8 mouse cellular contexts compared by ENCODE assay signal in genomic region chr2:165818985-165819948, GRCm38 (mm10).
DNase-seq lines count a peak whose midpoint lies in the region; ATAC-seq and TF ChIP-seq lines count a peak whose summit lies in the region.

No protein-coding gene starts in this region.

- no peaks in the 10 kb centered on the region for H3K9me3 ChIP-seq in E14TG2a.4 (ENCODE audit: low read length)
- H3K9me3 ChIP-seq in heart, embryonic 15.5 days (replicated peaks): no peaks in the 10 kb centered on the region
- no peaks in the 10 kb centered on the region for H3K9me3 ChIP-seq in liver, embryonic 12.5 days (replicated peaks)

- no peak for TF ChIP-seq POLR2A in brain, embryonic 14.5 days (IDR thresholded peaks at IDR 0.05; ENCODE audit: borderline replicate concordance, extremely low read depth, insufficient read depth, insufficient read length, poor library complexity, severe bottlenecking)

- DNase-seq in brain, embryonic 14.5 days (ENCODE audit: low read depth): peak; percentile 75
- DNase-seq in kidney, postnatal 10 days: peak; percentile 74
- peak; percentile 75 for DNase-seq in neural tube, embryonic 10.5 days (ENCODE audit: extremely low spot score, low spot score)
- peak; percentile 64 for DNase-seq in testis, postnatal 10 days (ENCODE audit: low spot score)

- no peak overlapping the region for H3K4me2 ChIP-seq in heart, embryonic 15.5 days
- no peak overlapping the region for H3K4me2 ChIP-seq in liver, embryonic 12.5 days

- no peak overlapping the region for H3K9ac ChIP-seq in heart, embryonic 15.5 days
- no peak overlapping the region for H3K9ac ChIP-seq in liver, embryonic 12.5 days

- 76% methylated on average over 10 of the region's 10 CpGs for WGBS in heart, embryonic 15.5 days
- WGBS in liver, embryonic 12.5 days (ENCODE audit: insufficient replicate concordance): 70% methylated on average over 10 of the region's 10 CpGs

- H3K36me3 ChIP-seq in E14TG2a.4 (ENCODE audit: insufficient read depth, low read length): peaks cover 99% of the 10 kb centered on the region
- H3K36me3 ChIP-seq in heart, embryonic 15.5 days: peaks cover 41% of the 10 kb centered on the region
- H3K36me3 ChIP-seq in liver, embryonic 12.5 days: peaks cover 100% of the 10 kb centered on the region

- 0 out of 2 replicates have a peak overlapping the region, but pooled peaks have one; percentile 17 for H3K4me3 ChIP-seq in E14TG2a.4 (replicated peaks; ENCODE audit: low read length)
- no peak overlapping the region for H3K4me3 ChIP-seq in heart, embryonic 15.5 days
- H3K4me3 ChIP-seq in liver, embryonic 12.5 days: no peak overlapping the region

- TF ChIP-seq CTCF in E14TG2a.4 (conservative IDR thresholded peaks at IDR 0.05; ENCODE audit: low read length): peak; percentile 80
- peak; percentile 82 for TF ChIP-seq CTCF in brain, embryonic 14.5 days (IDR thresholded peaks at IDR 0.05; ENCODE audit: borderline replicate concordance, extremely low read depth, insufficient read depth, insufficient read length)

- H3K4me1 ChIP-seq in E14TG2a.4 (replicated peaks; ENCODE audit: low read depth, low read length): peaks cover 96% of the 10 kb centered on the region
- peaks cover 51% of the 10 kb centered on the region for H3K4me1 ChIP-seq in heart, embryonic 15.5 days (replicated peaks)
- no peaks in the 10 kb centered on the region for H3K4me1 ChIP-seq in liver, embryonic 12.5 days

- peak; percentile 86 for ATAC-seq in erythroblast, adult 5-6 weeks (replicated peaks; ENCODE audit: low FRiP score, poor library complexity, severe bottlenecking)
- peak; percentile 23 for ATAC-seq in heart, embryonic 15.5 days (replicated peaks; ENCODE audit: insufficient number of reproducible peaks, insufficient read depth, low FRiP score, low read depth)
- ATAC-seq in liver, embryonic 12.5 days: peak; percentile 68

- no peaks in the 10 kb centered on the region for H3K27me3 ChIP-seq in E14TG2a.4 (ENCODE audit: insufficient read depth, low read length)
- H3K27me3 ChIP-seq in heart, embryonic 15.5 days: no peaks in the 10 kb centered on the region
- H3K27me3 ChIP-seq in liver, embryonic 12.5 days (replicated peaks): no peaks in the 10 kb centered on the region

- peak overlapping the region; percentile 66 for H3K27ac ChIP-seq in heart, embryonic 15.5 days
- no peak overlapping the region for H3K27ac ChIP-seq in liver, embryonic 12.5 days

Comparison
In these comparisons a context has a peak if more than half of its experiments do, and no peak if none do; other contexts are left out.
1. ATAC-seq: peak in every context shown above with its lines; median percentile 86 in erythroblast, adult 5-6 weeks; 68 in liver, embryonic 12.5 days; 23 in heart, embryonic 15.5 days.